Mouse (Mus musculus) R1 (cell line): Measurements from ENCODE around the gene Lrrc1.

Source experiments
- DNase-seq: peaks from one replicate; pipeline ENCODE4 v3.0.0-alpha.2; 2018; ENCODE audit warnings: low read depth, low spot score

Lrrc1 gene

GRCm38 (mm10) chr9:77427292-77428114 lies 117.2 kb downstream of the Lrrc1 start:
- no peak for DNase-seq

GRCm38 (mm10) chr9:77426110-77426509 lies 118.6 kb downstream of the Lrrc1 start:
- no peak for DNase-seq

GRCm38 (mm10) chr9:77425553-77425952 lies 119.1 kb downstream of the Lrrc1 start:
- DNase-seq = no peak

GRCm38 (mm10) chr9:77420200-77420585 lies 124.5 kb downstream of the Lrrc1 start:
- no peak for DNase-seq

DNA sequence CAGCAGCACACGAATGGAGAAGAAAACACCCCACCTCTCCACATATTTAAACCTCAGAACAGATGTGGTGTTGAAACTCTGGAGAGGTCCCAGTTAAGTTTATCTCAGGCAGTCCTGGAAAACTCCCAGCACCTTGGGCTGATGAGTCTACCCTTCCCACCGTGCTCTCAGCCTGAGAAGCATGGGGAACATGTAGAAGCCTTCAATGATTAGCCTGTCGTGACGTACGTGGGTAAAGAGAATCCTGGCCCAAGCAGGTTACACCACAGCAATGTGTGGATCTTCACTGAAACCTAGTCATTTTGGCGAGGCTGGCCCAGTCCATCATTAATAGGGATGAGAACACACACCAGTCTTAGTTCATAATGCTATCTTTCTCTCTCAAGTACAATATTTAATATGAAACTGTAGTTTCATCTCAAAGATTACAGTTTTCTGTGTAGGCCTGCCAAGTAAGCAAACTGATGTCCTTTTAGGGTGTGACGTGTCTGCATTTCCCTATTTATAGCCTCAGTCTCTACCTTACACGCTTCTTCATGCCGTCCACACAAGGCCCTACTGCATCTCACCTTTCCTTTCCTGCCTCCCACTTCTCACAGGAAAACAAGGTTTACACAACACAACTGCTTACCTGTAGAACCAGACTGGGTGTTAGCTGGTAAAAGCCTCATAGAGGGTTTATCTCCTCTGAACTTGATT lies 125.0 kb downstream of the Lrrc1 start:
- no peak for DNase-seq

DNA sequence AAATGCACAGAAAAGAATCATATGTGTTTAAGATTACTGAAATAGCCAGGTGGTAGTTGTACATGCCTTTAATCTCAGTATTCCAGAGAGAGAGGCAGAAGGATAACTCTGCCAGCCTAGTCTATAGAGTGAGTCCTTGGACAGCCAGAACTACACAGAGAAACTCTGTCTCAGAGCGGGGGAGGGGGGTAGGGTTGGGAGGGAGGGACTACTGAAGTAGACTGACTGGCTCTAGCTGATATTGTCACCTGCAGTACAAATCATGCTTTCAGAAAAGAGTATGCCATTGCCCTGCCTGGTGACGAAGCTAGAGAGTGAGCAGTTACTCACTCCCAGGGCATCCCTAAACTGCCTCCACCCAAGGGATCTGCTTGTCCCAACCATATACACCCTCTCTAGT lies 125.9 kb downstream of the Lrrc1 start:
- DNase-seq = no peak

GRCm38 (mm10) chr9:77416486-77416885 lies 128.2 kb downstream of the Lrrc1 start:
- no peak for DNase-seq

DNA sequence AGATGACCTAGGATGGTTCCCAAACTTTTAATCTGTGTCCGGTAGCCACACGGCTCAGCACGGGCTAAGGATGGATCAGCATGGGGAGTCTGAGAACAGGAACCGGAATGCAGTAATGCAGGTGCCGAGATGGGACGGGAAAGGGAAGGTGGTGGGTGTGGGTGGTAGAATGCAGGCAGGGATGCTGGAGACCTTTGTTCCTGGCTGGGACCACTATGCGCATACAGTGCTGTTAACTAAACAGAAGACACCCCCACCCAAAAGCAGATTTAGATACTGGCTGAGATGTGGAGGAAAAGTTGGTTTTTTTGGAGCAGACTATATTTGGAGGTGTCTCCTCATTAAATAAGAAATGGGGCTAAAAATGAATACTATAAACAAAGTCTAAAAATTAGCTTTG lies 128.7 kb downstream of the Lrrc1 start:
- no peak for DNase-seq

DNA sequence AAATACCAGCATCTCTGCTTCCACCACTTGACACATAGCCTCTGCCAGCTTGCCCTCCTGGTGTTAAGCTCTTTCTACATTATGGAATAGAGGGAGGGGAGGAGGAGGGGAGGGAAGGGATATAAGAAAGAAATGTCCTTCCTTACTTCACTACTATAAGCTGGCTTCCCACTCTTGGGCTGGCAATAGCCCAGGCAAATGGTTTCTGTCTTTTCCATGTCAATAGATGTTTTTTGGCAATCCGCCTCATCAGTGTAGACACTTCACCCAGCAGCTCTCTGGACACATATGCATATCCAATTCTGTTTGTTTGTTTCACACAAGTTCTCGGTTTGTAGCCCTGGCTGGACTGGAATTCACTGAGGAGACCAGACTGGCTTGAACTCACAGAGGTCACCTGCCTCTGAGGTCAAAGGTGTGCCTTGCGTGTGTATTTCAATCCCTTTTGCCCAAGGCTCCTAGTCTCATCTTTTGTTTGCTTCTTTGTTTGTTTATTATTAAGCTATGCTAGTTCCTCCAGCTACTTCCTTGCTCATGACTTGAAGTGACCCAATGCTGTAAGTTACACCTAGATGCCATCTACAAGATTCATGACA lies 132.7 kb downstream of the Lrrc1 start:
- no peak for DNase-seq

GRCm38 (mm10) chr9:77410968-77411367 lies 133.7 kb downstream of the Lrrc1 start:
- DNase-seq = no peak

GRCm38 (mm10) chr9:77410524-77410923 lies 134.1 kb downstream of the Lrrc1 start:
- DNase-seq = no peak

GRCm38 (mm10) chr9:77408053-77408603 lies 136.5 kb downstream of the Lrrc1 start:
- DNase-seq = no peak

DNA sequence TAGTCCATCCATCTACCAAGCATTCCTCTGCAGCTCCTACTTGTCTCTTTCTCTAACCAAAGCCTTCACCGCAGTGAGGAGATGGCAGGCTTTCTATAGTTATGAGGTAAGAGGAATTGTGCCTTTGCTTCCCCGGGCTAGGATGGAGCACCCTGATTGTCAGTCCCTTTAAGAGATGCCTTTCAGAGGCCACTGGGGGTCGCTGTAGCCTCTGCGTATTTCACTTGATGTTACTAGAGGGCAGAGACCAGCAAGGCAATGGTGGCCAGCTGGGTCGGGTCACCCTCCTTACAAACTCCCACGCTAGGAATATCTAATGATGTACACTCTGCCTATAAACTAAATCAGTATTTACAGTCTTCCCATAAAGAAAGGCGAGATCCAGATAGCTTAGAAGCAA lies 137.8 kb downstream of the Lrrc1 start:
- DNase-seq = peak; percentile 70

DNA sequence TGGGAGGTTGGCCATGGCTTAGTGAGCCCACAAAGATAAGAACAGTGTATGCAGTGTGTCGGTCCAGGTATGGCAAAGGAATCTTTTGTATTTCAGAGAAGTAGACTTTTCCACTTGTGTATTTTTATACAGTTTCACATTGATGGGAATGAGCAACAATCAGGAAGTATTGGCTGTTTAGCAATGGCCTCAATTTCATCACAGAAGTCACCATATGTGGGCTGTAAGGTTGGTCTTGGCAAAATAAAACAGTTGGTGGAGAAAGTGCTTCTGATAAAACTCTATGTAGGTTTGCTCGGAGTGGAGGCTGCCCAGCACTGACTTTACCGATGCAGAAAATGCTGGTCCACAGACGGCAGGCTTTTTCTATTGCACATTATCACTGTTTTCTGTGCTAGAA lies 140.2 kb downstream of the Lrrc1 start:
- DNase-seq = no peak

- DNase-seq = no peak
Measured at GRCm38 (mm10) chr9:77403961-77404360, 140.7 kb downstream of the Lrrc1 start.

- DNase-seq = no peak
Measured at GRCm38 (mm10) chr9:77402971-77403370, 141.7 kb downstream of the Lrrc1 start.

GRCm38 (mm10) chr9:77399801-77400200 lies 144.9 kb downstream of the Lrrc1 start:
- DNase-seq = no peak

DNA sequence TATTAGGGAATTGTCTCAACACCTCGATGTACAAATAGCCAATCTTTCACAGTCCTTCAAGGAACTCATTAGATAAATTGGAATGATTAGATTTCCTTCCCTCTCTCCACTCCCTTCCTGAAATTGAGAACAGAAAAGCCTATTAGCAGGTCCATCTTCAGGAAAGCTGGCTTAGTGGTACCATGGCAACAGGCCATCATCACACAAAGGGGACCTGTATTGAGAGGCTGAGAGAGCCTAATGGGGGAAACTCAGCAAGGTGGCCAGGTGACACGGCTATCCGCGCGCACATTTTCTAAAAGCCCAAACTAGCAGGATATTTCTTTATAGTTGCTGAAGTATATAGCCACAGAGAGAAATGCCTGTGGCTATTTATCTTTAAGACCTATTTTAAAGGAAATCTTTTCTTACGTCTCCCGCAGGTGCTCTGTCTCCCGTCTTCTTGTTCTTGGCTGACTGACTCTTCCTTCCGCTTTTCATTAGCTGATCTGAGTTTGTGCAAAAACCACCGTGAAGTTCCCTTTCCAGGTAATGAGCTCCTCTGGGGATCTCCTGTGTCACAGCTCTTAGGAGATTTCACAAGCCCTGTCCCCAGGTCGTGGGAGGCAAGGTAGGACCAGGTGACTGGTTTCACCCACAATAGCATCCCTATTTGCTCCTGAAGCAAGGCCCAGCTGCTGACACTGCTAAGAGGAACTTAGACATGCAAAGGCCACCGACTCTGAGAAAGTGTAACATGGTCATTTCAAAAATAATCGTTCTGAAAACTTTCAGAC lies 145.6 kb downstream of the Lrrc1 start:
- DNase-seq = no peak

DNA sequence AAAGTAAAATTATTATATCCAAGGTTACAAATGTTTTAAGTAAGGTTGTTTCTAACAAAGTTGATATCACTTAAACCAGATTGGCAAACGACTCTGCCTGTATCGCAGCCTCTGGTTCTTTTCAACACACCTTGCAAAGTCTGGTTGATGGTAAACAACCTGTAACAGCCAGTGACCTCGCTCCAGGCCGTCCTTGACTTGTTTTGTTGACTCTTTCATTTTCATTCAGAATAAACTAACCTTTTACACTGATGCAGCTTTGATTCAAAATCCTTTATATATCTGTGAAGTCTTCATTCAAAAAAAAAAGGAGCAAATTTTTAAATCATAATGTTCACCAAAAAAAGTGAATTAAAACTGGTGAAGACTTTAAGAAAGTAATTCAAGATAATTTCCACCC lies 147.6 kb downstream of the Lrrc1 start:
- DNase-seq = no peak

DNA sequence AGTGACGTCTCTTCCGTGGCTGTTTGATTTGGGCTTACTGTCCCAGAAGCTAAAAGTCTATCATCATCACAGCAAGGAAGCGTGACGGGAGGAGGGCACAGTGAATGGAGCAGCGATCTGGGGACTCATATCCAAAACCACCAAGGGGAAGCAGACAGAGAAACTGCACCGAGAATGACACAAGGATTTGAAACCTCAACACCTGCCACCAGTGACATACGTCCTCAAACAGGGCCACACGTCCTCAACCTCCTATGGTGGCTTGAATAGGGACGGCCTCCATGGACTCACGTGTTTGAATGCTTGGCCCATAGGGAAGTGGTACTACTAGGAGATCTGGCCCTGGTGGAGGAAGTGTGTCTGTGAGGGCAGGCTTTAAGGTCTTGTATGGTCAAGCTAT lies 153.4 kb downstream of the Lrrc1 start:
- DNase-seq = no peak

GRCm38 (mm10) chr9:77388956-77389355 lies 155.7 kb downstream of the Lrrc1 start:
- no peak for DNase-seq

- peak; percentile 35 for DNase-seq
Measured at GRCm38 (mm10) chr9:77386751-77387150, 157.9 kb downstream of the Lrrc1 start.
